Mouse (Mus musculus): ENCODE measurements around the gene Igflr1.

Gene Igflr1

DNA sequence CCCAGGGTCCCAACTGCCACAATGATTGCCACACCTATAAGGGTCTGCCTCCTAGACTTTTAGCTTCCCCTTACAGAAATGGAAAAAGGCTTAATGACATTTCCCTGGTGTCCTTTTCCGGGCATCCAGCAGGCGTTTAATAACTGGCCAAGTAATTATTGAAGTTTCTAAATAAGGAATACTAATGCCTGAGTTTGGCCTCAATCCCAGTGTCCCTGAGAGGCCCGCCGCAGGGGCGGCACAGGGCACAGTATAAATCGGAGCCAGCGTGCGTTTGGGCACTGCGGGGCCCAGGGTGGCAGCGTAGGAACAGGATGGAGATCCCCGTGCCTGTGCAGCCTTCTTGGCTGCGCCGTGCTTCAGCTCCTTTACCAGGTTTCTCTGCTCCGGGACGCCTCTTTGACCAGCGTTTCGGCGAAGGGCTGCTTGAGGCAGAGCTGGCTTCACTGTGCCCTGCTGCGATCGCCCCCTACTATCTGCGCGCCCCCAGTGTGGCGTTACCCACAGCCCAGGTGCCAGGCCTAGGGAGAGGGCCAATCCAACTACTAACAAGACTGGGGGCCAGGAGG is 12.1 kb upstream of the Igflr1 start:
- no peak for ATAC-seq (ENCODE audit: insufficient number of reproducible peaks, low FRiP score, low TSS enrichment)

DNA sequence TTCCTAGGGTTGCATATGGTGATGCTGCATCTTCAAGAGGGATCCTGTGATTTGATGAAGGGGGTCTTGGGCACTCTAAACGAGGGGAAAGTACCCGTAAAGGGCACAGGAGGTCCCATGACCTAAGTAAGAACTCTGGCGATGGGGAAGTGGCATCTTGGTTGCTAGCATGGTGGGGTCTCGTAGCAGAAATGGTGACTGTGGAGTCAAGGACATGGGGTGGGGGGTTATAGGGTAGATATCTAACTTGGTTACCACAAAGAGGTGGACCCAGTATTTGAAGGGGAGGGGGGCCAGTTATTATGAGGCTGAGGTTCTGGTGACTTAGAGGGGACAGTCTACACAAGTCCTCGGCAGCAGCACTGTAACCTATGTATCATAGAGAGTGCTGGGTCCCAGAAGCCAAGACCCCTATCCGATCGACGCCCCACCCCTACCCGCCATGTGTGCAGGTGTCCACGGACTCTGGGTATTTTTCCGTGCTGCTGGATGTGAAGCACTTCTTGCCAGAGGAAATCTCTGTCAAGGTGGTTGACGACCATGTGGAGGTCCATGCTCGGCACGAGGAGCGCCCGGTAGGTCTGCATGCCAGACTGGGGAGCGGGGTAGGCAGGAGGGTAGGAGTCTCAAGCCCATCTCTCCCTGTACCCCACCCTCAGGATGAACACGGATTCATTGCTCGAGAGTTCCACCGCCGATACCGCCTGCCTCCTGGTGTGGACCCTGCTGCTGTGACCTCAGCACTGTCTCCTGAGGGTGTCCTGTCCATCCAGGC is 11.2 kb upstream of the Igflr1 start:
- ATAC-seq (ENCODE audit: insufficient number of reproducible peaks, low FRiP score, low TSS enrichment): no peak

DNA sequence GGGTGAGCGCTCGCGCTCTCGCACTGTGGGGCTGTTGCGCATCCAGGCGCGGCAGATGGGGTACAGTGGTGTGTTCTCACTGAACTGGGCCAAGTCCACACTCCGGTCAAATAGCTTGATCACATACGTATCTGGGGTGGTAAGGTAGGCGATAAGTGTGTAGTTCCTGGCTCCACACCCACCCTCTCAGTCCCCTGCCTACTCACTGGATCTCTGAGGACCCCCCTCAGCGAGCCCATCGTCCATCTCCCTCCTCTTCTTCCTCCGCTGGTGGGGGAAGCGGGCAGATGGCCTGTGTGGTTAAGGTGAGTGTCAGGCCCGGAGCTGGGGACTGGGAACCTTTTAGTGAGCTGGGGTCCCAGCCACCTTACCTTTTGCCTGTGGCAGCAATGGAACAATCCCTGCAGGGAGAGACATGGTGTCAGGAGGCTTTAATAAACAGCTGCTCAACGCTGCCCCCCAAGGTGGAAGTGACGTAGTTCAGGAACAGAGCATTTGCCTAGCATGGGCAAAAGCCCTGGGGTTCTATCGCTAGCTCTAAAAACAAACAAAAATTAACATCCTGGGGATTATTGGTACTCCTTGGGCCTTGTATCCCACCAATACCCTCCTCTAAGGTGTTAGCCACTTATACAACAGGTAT is 8.2 kb upstream of the Igflr1 start:
- no peak for ATAC-seq (ENCODE audit: insufficient number of reproducible peaks, low FRiP score, low TSS enrichment)

DNA sequence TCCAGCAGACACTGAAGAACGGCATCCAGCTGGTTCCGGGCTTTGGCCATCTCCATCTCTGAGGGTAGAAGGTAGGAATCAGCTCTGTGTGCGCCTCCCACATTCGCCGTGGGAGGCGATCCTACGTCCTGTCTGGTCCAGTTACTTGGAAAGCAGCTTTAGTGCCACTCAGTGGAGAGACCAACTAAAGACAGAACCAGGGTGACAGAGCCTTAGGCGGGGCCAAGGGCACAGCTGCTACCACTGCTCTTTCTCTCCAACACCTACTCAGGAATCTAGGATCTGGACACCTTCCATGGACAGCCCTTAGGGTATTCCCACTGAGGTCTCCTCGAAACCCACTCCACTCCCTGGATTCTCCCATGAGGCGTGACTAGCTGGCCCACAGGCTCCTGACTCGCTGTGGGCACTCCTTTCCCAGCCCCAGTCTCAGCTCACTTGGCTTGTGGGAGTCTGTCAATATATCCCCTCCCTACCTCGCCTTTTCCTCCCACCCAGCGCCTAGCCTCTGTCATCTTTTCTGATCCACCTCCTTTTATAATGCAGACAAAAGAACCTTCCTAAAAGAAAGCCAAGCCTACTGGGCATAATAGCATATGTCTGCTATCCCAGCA is 7.2 kb upstream of the Igflr1 start:
- no peak for ATAC-seq (ENCODE audit: insufficient number of reproducible peaks, low FRiP score, low TSS enrichment)

DNA sequence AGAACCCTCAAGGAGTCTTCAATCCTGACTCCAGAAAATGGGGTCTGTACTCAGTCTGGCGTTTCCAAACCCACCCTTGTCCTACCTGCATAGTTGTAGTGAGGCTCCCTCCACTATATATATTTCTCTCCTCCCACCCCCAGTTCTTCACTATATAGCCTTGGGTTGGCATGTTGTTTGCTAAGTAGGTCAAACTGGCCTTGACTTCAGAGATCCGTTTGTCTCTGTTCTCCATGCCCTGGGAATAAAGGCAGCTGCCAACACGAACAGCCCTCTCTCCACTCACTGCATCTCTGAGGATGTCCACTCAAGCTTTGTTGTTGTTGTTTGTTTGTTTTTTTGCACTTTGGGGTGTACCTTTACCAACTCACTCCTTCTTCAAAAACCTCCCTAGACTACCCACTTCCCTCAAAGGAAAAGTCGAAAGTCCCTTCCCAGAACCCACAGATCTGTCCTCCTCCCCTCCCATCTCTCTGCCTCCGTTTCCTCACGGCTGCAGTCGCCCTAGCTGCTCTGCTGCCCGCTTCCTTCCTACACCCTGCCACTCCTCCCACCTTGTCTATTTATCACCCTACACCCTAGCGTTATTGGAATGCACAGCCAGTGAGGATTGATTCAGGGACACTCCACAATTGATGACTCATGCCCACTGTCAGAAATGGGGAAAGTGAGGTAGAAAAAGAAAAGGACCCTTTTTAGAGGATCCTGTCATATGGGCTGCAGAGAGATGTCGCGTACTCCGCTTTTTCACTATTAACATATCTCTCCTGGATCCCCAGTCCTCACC is 6.4 kb upstream of the Igflr1 start:
- no peak for ATAC-seq (ENCODE audit: insufficient number of reproducible peaks, low FRiP score, low TSS enrichment)

DNA sequence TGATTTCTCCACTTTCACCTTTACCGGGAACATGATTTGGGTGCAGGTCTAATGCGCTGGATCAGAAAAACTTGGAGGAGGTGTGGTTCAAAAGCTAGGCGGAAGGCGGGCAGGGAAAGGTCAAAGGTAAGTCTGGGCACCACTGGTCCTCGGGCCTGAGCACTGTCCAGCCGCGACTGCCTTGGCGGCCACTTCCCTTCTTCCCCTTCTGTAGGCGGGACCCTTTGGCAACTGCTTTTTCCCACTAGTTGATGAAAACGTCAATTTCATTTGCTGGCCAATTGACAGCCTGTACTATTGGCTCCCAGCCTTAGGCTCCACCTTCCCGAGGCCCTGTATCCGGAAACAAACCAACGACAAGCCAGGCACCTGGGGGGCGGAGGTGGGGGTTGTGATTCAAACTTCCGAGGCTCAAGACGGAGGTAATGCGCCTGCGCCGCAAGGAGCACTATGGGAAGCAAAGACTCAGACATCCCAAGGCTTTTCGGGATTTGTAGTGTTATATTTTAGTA is 5.7 kb upstream of the Igflr1 start, which contains the start of gene Lin37:
Gene Lin37, minus strand, starts transcription at position 396 of the 512 bp plus-strand sequence.
- peak; percentile 79 for ATAC-seq (ENCODE audit: insufficient number of reproducible peaks, low FRiP score, low TSS enrichment)

DNA sequence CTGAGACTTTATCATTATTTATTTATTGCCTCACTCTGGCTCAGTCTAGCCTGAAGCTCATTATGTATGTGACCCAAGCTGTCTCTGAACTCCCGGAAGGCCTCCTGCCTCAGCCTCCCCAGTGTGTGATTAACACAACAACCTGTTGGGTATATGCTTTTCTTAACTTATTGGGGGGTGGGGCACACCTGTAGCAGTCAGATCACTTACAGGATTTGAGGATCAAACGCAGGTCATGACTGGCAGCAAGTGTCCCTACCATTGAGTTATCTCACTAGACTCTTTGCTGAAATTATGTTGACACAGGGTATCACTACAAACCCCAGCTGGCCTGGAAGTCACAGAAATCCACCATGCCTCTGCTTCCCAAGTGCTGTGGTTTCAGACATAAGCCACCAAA is 4.9 kb upstream of the Igflr1 start:
- no peak for ATAC-seq (ENCODE audit: insufficient number of reproducible peaks, low FRiP score, low TSS enrichment)

DNA sequence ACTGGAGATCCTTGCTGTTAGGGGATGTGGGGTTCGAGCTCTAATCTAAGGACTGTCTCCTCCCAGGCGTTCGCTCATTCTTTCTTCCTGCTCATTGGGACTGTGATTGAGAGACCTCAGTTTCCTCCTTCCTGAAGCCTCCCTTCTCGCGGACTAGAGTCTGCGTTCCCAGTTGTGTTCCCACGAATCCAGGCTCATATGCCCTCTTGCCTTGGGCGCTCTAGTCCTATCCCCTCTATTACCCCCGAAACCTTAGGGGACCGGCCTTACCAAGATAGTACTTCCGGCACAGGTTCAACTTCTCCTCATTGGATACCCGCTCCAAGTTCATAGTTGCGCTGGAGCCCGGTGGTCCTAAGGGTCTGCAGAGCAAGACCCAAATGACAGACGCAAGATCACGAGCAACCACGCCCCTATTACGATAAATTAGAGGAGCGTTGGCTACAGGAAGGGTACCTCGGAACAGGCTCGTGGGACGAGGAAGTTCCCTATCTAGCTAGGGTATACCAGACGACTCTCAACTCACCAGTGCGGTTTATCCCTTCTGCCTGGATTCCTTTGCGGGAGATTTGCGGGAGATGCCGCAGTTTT is 2.6 kb upstream of the Igflr1 start:
- no peak for ATAC-seq (ENCODE audit: insufficient number of reproducible peaks, low FRiP score, low TSS enrichment)

DNA sequence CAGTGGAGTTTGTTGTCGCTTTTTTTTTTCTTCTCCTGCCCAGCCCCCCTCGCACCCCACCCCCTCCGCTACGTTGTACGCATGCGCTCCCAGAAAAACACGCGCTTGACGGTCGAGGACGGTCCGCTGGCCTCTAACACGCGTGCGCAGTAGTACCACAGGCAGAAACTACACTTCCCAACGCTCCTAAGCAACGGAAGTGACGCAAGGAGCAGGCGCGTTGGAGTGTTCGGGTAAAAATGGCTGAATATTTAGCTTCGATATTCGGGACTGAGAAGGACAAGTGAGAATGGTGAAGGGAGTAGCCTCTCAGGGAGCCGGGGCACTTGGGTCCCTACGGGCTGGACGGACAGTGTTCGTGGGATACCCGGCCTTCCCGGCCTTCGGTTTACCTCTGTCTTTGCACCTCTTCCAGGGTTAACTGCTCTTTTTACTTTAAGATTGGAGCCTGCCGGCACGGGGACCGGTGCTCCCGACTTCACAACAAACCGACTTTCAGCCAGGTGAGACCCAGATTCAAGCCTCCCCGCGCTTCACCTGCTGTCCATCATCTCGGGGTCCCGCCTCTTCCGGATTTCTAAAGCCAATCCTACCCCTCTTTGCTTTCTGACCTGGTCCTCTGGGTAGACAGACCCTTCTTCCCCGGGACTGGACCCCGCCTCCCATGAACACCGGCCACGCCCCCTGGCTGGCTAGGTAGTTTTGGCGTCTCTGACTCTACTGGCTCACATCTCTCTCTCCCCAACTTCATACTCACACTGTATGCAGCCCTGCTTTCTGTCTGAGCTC is 1.9 kb upstream of the Igflr1 start, which contains the start of the genes U2af1l4, Gm49396 and Psenen:
Gene U2af1l4, plus strand, starts transcription at position 185 of the 789 bp plus-strand sequence.
Gene Gm49396, plus strand, starts transcription at position 228 of the 789 bp plus-strand sequence.
Gene Psenen, minus strand, starts transcription at position 511 of the 789 bp plus-strand sequence.
- ATAC-seq (ENCODE audit: insufficient number of reproducible peaks, low FRiP score, low TSS enrichment): peak; percentile 67

DNA sequence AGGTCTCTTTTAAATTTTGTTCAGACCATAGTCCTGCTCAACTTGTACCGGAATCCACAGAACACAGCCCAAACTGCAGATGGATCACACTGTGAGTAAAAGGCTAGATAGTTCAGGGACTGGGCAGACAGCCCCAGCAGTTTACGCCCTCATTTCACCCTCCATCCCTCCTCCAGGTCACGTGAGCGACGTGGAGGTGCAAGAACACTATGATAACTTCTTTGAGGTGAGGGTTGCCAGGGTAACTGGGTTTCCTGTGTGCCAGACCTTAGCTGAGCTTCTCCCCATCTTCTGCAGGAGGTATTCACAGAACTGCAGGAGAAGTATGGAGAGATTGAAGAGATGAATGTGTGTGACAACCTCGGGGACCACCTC is 1.3 kb upstream of the Igflr1 start:
- no peak for ATAC-seq (ENCODE audit: insufficient number of reproducible peaks, low FRiP score, low TSS enrichment)

DNA sequence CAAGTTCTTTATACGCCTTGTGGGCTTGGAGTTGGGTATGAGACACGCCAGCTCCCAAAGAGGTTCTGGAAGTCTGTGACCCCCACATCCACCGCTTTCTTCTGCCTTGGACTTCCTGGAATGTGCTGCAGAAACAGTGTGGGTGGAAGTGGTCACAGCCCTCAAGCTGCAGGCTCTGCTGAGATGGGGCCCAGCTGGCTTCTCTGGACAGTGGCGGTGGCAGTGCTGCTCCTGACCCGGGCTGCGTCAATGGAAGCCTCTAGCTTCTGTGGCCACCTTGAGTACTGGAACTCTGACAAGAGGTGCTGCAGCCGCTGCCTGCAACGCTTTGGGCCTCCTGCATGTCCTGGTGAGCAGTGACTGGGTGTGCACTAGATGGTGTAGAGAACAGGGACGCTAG is 806 bp downstream of the Igflr1 start:
- ATAC-seq (ENCODE audit: insufficient number of reproducible peaks, low FRiP score, low TSS enrichment): no peak

DNA sequence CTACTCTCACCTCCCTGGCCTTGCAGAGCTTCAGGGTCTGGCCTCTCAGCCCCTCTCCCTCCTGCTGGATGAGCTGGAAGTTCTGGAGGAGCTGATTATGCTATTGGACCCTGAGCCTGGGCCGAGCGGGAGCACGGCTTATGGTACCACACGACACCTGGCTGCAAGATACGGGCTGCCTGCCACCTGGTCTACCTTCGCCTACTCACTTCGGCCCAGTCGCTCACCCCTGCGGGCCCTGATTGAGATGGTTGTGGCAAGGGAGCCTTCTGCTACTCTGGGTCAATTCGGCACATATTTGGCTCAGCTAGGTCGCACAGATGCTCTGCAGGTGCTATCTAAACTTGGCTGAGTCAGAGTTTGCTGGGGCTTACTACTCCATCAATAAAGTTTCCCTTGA is 2.3 kb downstream of the Igflr1 start:
- ATAC-seq (ENCODE audit: insufficient number of reproducible peaks, low FRiP score, low TSS enrichment): no peak

DNA sequence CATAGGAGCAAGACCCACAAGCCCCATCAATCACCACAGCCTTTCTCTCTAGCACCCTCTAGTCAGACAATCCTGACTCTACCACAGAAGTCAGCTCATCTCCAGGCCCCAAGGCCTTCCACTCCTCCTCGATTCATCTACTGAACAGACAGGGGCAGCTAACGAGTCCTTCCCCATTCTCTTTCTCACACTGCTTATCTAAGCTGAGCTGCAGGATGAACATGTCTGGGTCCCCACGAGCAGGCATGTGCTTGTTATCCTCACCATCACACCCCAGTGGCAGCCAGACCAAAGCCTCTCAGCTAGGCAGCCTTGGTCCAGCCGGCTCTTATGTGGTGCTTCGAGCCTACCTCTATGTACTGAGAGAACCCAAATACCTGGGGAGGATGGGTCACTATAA is 7.2 kb downstream of the Igflr1 start:
- ATAC-seq (ENCODE audit: insufficient number of reproducible peaks, low FRiP score, low TSS enrichment): no peak

DNA sequence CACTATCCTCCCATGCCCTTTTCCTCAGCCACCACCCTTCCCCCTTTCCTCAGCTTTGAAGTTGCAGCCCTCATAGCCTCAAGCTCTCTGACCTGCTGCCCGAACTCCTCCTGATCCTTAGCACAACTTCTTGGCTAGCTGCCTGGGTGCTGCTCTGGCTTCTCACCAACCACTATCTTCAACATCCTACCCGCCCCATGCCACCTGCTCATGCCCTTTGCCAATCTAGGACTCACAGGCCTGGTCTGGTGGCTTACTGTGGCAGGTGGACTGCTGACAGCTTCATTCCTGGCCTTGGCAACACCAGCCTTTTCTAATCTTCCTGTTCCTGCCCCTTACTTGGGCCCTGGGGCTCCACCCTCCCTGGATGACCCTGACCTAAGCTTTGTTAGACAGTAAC is 7.7 kb downstream of the Igflr1 start:
- ATAC-seq (ENCODE audit: insufficient number of reproducible peaks, low FRiP score, low TSS enrichment): no peak

DNA sequence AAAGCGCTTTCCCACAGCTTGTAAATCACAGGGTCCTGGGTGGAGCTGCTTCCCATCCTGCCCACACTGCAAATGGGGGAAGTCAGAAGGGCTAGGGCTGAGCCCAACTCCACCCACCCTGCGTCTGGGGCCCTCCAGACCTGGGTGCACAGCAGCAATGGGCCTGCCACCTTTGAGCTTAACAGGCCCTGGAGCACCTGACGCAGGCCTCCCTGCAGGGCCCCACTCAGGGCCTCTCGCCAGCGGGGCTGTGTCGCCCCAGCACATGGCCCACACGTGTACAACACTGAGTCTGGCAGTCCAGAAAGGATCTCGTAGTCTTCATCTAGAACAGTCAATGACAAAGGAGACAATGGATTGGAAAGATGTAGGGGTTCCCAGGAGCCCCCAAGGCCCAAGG is 14.7 kb downstream of the Igflr1 start:
- no peak for ATAC-seq (ENCODE audit: insufficient number of reproducible peaks, low FRiP score, low TSS enrichment)

DNA sequence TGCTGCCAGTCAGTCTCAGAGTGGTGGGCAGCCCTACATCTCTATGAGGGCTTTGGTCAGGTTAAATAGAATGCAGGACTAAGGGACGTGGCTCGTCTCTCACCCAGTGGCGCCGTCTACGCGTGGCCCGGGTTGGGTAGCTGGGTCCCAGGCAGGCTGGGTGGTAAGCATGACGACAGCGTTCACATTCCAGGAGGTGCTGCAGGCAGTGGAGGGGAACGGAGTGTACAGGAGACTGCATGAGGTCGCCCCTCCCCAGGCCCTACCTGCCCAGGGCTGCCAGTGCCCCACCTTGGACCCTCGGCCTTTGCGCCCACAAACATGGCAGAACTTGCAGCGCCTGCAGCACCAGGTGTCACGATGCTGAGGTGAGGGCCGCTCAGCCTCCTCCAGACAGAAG is 16.3 kb downstream of the Igflr1 start:
- ATAC-seq (ENCODE audit: insufficient number of reproducible peaks, low FRiP score, low TSS enrichment): no peak

DNA sequence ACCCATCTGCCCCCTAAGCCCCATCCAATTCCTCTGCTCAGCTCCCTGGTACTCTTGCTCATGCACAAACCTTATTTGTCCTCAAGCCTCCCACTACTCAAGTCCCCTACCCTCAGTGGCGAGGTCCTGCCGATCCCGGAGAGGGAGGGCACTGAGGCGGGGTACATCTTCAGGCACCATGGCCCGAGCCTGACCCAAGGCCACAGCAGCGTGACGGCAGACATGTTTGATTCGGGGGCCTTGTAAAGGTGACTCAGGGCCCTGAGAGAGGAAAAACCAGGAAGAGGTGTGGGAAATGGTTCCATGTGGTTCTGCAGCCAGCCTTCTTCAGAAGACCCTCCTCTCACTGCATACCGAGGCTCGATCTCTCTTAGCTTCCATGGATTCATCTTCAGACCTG is 19.1 kb downstream of the Igflr1 start:
- no peak for ATAC-seq (ENCODE audit: insufficient number of reproducible peaks, low FRiP score, low TSS enrichment)

DNA sequence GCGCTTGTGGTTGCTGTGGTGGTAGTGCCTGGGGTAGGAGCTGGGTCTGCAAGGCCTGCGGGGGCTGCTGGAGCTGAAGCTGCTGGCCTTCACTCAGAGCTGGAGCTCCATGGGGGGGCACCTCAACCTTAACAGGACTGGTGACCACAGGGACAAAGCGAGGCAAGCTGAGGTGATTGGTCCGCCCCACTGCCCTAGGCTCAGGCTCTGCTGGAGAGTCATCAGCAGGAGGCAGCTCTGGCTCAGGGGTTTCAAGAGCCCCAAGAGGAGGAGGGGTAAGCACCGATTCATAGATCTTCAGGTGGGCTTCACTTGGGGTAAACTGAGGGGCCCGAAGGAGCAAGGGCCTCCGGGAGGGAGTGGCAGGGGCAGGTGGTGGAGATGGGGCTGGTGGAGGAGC is 19.9 kb downstream of the Igflr1 start:
- ATAC-seq (ENCODE audit: insufficient number of reproducible peaks, low FRiP score, low TSS enrichment): no peak

DNA sequence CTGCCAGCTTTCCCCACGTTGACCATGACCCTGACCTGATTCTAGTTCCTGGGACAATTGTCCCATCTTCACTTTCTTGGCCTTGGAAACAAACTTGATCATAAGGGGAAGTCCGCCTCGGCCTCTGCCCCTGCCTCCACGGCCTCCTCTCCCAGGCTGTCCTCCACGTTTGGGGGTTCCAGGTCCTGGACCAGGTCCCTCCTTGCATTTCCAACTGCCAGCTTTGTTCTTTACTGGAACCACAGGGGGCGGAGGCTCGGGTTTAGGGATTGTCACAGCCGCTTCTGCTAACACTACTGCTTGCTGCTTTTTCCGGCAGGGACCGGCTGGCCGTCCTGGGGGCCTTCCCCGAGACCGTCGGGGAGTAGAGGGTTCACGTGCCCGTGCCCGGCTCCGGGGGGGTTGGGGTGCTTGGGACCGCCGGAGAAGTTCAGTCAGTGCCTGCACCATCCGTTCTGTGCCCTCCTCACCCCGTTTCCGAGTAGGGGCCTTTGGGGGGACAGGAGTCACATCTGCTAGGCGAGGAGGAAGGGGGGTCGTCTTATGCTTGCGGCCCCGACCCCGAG is 21.3 kb downstream of the Igflr1 start:
- ATAC-seq (ENCODE audit: insufficient number of reproducible peaks, low FRiP score, low TSS enrichment): no peak
